Mouse (Mus musculus): ENCODE measurements at regions not wholly inside any gene's neighbourhood (a gene's known extent, or its start where the extent isn't known, plus 50 kb on each side); places are given as distances from the start of the nearest gene placed in this dataset.

DNA sequence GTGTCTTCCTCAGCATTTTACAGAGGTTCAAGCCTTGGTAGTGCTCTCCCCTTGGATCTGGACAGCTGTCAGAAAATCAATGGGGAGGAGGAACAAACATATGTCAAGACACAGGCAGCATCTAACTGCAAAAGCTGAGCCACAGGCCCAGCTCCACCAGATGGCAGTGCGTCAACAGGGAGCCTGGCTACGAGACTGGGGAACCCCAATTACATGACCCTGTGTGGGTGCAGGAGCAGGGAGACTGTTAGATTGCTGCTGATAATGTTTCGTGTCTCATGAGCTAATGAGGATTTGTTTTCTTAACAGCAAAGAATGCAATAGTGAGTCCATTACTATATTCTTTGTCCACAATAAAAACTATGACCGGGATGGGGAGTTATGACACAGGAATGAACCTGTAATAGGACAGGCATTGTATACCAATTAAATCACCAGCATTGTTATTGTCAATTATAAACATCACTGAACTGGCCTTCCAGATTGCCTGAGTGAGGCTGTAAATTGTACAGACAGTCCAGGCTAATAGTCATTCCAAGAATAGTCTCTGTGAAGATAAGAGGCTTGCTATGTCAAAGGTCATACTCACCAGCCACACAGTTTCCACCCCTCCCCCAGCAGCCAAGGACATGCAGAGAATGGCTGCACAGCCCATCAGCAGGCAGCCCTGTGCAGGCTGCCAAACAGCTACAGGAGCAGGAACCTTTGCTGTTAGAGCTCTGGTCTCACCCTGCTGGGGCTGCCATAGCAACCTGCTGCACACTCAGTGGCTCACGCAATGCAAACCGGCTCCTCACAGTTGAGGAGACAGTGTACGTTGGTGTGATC, 58.8 kb upstream of the Barx2 start:
- DNase-seq (ENCODE audit: low spot score in 2 of 2) = peak; percentile 51 to 70

DNA sequence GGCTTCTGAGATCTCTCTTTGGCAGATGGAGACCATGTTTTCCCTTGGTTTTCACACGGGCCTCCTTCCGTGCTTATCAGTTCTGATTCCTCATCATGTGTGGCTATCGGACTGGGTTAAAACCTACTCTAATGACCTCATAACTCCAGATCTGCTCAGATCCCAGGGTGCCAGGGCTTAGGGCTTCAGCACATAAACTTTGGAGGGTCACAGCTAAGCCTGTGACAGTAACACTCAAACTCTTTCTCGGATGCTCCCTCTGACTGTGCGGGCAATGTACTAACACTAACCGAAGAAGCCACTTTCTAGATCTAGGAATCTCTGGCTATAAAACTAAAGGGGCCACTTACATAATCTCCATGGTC, 59.3 kb upstream of the Barx2 start:
- no peak for DNase-seq (ENCODE audit: low spot score in 2 of 2)

DNA sequence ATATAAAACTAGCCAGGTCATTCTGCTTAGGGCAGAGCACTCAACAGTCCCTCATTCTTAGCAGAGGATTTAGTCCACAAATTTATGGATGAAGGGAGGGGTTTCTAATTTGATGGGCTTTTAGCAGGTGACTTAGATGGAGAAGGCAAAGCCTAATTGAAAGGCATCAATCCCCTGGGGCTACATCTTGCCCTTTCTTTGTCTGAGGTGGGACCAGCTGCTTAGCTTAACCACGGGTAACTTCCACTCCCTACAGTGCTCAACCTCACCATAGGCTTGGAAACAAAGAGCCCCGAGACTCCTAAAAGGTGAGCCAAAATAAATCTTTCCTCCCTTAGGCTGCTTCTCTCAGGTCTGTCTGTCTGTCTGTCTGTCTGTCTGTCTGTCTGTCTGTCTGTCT, 62.9 kb upstream of the Barx2 start:
- DNase-seq (ENCODE audit: low spot score in 2 of 2) = no peak

DNA sequence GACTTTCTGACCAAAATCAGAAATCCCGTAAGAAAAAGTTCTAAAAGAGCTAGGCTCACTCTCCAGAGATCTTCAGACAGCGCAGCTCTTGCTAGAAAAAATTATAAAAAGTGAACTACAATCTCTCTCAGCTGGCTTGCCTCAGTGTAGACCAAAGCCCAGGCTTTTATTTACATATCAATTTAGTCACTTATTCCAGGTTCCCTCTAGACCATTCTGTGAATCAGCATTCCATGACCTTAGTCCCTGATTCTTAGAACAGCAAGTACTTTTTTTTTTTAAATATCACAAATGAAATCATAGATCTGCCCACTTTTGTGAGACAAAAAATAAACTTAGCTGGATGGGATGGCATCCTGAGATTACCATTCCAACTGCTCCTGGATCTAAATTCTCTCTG, 64.8 kb upstream of the Barx2 start:
- DNase-seq (ENCODE audit: low spot score in 2 of 2) = no peak

DNA sequence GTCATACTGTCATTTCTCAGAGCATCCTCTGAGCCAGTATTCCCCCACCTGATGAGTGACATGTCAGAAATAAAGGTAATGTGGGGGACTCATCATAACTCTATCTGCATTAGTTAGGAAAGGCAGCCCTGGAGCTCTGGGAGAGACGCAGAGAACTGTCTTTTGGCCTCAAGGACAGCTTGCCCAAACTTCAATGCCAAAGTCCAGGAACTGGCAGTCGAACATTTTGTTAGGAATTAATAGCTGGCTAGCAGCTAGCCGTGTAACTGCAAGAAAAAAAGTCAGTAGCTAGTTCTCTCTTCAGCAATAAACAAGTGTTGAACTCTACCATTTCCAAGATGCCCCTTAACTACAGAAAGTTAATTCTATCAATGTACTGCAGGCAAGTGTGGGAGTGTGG, 65.9 kb upstream of the Barx2 start:
- no peak for DNase-seq (ENCODE audit: low spot score in 2 of 2)

DNA sequence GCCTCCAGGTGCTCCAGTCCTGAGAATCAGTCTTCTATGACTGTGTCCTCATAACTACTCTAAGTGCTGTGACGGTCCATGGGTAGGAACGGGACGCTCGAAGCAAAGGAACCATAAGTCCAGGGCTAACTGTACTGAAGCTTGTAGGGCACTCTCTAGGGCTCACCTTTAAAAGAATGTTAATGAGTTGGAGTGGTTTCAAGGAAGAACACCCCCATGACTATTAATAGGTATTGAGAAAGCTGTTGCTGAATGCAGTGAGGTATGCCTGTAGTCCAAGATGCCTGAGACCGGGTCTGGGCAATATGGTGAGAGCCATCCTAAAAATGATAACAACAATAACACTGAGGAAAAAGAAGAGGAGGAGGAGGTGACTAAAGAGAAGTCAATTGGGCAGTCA, 67.2 kb upstream of the Barx2 start:
- no peak for DNase-seq (ENCODE audit: low spot score in 2 of 2)

DNA sequence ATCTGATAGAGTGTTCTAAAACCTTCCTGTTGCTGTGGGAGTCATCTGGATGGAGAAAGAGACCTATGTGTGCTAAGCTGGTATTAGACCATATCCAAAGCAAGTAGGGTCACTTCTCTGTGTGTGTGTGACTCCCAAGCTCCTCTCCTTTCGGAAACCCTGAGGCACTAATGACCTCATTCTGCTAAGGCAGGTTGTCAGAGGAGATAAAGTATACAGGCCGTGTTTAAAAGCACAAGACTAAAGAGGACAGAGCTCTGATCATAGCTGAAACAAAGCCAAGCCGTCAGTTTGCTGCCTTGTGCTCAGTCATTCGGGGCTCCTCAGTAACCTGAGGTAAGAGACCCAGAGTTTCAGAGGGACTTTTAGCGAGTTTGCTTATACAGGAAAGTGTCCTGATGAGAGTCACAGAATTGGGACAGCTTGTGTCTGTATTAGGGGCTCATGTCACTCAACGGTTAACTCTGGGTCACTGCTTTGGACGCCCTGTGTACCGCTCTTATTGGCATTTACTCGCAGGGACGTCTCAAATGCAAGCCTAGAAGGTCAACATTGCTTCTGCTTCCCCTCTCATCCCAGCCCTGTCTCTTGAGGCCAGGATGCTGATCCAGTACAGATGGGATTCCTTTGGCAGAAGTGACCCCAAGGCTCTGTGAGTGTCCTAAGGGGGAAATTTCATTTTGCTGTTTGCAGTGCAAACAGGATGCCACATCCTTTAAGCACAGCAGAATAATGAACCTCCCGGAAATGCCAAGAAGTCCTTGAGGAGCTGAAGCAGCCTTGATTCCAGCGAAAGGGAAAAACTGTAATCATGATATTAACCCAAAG, 70.7 kb upstream of the Barx2 start:
- no peak for DNase-seq (ENCODE audit: low spot score in 2 of 2)

DNA sequence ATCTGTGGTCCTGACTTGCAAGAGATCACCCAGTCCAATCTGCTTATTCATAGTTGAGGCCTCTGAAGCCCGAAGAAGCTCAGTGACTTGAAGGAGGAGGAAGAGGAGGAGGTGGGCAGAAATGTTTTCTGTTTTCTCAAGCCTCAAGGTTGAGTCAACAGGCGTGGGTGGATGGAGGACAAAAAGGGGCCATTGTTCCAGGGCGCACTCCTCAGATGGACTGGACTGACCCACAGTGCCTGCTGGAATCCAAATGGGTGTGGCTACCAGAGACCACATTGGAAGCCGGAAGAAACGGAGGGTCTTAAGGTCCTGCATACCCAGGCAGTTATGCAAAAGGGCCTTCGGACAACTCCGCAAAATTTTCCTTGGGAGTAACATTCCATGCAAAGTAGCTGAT, 75.6 kb upstream of the Barx2 start:
- DNase-seq (ENCODE audit: low spot score in 2 of 2) = no peak

DNA sequence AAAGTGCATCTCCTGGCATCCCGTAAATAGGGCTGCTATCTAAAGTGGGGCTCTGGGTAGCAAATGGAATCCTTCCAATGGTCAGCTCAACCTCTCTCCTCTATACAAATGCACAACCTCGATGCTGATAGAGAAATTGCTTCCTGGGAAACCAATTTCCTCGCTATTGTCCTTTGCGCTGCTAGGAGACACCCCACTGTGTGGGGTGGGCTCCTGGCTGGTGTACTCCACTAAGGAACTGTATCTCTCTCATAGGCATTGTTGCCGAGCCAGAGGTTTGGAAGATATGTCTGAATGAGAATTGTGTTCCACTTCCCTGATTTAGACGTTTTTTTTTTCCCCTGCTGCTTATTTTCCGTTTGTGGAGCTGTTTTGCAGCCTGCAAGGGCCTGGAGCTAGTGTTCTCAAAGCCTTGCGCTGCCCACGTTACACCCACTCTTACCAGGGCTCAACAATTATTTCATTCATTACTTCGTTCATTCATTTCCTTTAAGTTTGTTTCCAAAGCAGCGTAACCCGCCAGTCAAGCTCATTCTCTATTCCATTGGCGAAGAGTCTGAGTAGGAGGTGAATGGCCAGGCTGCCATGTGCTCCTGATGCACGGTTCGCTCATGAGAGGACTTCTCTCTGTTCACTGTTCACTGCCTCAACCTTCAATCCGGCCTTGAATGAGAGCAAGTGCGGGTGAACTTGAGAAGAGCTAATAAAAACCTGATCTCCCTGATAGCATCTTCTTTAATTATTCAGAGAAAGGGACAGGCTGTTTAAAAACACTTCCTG, 76.5 kb upstream of the Barx2 start:
- DNase-seq (ENCODE audit: low spot score in 2 of 2) = no peak

DNA sequence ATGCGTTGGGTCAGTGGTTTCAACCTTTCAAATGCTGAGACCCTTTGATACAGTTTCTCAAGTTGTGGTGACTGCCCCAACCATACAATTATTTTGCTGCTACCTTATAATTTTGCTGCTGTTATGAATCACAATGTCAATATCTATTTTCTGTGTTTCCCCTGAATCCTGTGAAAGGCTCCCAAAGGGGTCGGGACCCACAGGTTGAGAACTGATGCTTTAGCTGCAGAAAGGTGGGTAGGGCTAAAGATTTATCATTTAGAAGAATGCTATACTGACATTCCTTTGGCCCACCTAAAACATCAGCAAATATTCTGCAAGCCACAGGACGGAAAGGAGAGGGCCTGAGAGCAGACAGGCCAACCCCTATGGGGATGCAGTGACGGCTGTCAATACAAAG, 77.2 kb upstream of the Barx2 start:
- no peak for DNase-seq (ENCODE audit: low spot score in 2 of 2)

DNA sequence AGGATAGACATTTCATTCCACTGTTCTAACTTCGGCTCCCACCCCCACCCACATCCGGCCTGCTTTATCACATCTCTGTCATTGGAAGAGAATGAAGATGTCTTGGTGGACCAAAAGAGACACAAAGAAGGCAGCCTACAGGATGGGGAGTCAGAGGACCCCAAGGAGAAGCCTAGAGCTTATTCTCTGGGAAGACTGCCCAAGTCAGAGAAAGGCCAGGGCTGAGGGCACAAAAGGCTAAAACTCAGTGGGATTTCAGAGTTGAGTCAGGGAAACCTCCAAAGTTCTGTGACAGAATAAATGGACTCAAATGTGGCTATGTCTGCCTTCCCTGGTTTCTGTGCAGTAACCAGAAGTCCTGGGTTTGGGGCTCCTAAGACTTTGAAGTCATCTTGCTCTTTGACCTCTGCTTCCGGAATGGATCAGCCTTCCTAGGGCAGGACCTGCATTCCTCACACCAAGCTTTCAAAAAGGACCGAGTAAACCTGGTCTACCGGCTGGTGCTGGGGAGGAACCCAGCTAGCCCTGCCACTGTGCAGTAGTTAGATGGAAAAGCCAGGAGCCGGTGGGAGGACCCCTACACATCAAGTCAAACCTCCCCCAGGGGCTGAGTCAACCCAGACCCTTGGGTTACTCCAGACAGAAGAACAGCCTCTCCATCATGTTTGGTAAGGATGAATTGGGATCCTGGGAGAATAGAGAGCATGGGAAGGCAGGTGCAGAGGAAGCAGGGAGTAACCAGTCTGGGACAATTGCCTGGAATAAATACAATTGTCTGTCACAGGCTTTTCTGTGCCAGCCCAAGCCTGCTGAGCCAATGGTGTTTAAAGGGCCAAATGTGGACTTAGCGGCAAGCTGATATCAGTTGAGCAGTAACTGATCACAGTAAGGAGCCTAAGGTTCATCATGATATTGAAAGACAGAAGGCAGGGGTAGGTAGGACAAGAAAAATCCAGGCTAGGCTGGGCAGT, 80.7 kb upstream of the Barx2 start:
- no peak for DNase-seq (ENCODE audit: low spot score in 2 of 2)

DNA sequence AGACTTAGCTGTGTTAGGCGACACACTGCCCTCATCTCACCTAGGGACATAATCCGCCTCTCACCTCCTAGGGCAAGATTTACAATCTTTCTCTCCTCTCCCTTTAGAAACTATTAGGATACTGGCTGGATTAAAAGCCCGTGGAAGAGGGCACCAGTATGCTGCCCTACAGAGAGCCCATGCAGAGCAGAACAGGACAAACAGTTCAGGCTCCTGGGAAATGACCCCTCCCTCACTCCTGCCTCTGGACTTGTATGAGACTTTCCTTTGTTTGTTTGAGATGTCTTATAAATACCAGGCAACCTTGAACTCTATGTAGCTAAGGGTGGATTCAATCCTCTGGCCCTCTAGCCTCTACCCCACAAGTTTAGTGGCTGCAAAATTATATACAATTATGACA, 81.8 kb upstream of the Barx2 start:
- no peak for DNase-seq (ENCODE audit: low spot score in 2 of 2)

DNA sequence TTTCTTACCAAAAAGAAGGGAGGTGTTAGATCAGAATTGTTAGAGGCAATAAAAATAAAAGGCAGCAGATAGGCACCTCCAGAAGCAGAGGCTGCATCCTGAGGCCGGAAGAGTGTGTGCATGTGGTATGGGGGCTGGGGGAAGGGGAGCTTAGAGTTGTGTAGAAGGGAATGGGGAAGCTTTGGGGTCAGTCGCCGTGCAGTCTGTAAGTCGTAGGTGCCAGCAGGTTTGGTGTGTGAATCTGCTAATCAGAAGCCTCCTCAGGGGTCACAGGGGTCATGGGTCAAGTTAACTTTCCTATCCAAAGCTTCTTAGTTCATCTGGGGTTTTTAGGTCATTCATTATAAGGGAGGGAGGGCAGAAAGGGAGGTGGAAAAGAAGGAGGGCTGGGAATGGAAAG, 82.4 kb upstream of the Barx2 start:
- DNase-seq (ENCODE audit: low spot score in 2 of 2) = no peak

DNA sequence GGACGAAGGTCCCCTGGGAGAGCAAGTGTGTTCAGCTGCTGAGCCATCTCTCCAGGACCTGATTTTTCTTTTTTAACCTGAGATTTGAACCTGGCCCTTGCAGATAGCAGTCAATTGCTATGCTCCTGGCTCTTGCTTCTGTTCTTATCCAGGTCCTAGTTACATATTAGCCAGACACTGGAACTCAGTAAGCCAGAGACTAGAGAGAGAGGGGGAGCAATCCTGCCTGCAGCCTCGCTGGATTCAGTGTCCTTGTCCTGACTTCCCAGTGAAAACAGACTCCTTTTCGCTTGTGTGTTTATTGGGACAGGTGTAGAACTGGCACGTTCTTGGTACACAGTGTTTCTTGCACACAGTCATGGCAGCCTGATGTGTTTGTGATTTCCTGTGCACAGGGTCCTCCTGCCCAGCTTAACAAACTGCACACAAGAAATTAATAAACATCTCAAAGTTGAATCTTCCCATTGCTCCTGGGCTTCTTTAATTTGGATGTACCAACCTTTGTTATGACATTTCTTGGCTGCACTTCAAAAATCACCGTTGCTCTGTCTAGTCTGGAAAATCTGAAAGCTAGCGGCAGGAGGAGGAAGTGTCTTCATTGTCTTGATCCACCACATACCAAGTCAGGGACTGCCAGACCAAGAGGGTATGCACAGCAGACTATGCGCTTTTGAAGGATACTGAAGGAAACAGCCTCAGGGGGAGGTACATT, 83.4 kb upstream of the Barx2 start:
- DNase-seq (ENCODE audit: low spot score in 2 of 2) = no peak

DNA sequence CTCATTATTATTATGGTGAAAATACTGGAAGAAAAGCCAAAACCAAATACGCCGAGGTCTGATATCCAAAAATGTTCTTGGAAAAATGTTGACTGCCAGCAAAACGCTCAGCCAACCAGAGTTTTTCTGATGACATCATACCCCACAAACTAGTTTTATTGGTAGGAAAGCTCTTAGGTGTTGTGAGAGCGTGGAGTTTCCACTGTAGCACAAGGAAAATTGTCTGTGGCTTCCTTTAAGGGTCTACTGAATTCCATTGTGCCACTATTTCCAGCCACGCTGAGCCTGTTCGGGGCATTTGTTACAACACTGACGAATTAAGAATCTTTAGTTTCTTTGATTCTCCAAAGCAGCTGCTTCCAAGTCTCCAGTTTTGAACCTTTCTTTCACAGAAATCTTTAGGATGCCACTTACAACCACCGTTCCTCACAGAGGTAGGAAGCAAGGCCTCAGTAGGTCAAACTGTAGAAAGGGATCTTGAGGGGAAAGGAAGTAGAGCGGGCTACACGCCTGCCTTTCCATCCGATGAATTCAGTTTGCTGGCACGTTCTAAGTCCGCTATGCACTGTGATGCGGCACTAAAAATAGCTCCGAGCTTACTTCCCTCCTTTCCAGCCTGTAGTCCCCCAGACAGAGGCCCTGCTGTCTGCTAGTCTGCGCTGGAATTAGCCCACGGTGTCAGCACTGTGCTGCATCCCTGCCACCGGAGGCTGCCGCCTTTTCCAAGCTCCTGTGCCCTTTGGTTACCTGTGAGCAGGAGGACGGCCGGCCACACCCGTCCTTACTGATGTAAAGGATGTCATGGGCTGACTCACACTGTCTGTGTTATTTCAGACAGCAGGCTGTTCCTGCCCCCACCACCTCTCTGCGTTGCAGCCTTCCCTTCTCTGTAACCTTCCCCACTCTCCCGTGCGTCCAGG, 84.2 kb upstream of the Barx2 start:
- DNase-seq (ENCODE audit: low spot score in 2 of 2) = peak; percentile 32 to 51

DNA sequence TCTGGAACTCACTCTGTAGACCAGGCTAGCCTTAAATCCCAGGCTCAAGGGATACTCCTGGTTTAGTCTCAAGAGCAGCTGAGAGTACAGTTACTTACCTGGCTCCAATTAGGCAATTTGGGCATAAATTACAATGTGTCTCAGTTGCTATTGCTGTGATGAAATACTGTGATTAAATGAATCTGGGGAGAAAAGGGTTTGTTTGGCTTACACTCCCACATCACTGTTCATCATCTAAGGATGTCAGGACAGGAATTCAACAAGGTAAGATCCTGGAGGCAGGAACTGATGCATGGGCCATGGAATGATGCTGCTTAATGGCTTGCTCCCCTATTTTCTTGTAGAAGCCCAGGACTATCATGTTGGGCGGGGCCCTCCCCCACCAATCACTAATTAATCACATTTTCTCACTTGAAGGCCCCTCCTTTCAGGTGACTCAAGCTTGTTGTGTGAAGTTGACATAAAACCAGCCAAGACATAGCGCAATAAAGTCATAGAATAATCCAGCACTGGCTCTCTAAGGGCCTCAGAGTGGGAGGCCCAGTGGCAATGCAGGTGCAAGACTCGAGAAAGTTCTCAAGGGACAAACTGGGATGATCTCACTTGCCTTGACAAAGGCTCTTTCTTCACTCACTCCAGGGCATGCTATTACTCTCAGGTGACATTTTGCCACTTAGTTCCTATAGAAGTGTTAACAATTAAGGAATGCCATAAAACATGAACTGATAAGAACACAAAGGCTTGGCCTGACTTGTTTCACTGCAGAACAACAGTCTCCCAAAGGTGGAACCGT, 85.4 kb upstream of the Barx2 start:
- DNase-seq (ENCODE audit: low spot score in 2 of 2) = no peak

DNA sequence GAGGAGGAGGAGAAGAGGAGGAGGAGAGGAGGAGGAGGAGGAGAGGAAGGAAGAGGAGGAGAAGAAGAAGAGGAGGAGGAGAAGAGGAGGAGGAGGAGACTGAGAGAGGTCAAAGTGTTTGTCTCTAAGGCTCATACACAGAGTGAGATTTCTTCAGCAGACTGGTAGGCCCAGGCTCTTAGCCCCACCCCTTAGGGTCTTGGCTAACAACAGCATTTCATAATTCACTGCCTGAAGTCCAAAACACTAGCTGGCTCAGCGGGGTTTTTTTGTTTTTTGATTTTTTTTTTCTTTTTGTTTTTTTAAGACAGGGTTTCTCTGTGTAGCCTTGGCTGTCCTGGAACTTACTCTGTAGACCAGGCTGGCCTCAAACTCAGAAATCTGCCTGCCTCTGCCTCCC, 86.5 kb upstream of the Barx2 start:
- DNase-seq (ENCODE audit: low spot score in 2 of 2) = no peak

DNA sequence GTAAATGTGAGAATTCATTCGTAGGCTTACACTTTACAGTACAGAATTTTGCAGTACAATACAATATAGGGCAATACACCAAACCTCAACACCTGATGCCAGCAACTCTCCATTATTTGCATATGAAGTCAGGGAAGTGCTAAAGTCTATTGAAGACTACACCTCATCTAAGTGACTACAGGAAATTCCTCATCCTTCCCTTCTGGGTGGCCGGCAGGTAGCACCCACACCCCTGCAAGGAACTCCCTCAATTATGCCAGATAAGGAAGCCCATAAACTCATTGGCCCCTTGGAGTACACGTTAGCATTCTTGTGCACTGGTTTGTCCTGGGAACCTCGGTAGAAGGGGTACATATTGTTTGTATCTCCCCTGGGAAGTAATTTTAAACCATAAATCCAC, 89.7 kb upstream of the Barx2 start:
- DNase-seq (ENCODE audit: low spot score in 2 of 2) = no peak

DNA sequence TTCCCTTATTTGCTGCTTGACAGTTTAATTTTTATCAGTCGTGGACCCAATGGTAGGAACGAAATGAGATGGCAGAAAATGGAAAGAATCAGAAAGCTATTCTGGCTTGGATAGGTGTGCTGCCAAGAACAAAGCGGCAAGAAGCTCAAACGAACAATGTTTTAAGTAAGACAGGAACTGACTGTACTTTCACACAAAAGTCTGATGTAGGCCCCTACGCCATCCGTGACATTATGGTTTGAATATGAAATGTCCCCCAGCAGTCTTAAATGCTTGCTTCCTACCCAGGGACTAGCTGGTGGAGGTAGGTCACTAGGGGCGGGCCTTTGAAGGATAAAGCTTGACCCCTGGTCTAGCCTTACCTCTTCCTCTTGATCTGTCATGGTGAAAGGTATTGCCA, 90.5 kb upstream of the Barx2 start:
- DNase-seq (ENCODE audit: low spot score in 2 of 2) = no peak

All from frontal cortex, postnatal 14 days (tissue).